1 mouse cellular context compared by ENCODE assay signal in genomic region chr7:80401041-80401859, GRCm38 (mm10).
TF ChIP-seq lines count a peak whose summit lies in the region.

No protein-coding gene starts in this region.

TF ChIP-seq in CH12.LX, 34 proteins besides CTCF, POLR2A, EP300 and RAD21:
- TF ChIP-seq NELFE (IDR thresholded peaks at IDR 0.05; ENCODE audit: low read depth, low read length) = 0 out of 2 replicates have a peak, but pooled peaks have one; percentile 33
- TF ChIP-seq UBTF (IDR thresholded peaks at IDR 0.05; ENCODE audit: low read depth, low read length) = no peak
